Mouse (Mus musculus) liver, adult 2 months (tissue): ENCODE results near the gene Fbxw9. TPM values are rescaled to one million over a fixed set of nuclear protein-coding genes. Genes with fewer than 3 reads are reported as not detected.

Source experiments
- DNase-seq: peaks from one replicate; pipeline ENCODE4 v3.0.0-alpha.2; 2011; ENCODE audit warnings: low read depth, low spot score; ENCODE audit errors: extremely low read depth
- H3K27ac ChIP-seq: fragments of 200-500 bp; replicated peaks from 2 replicates; pipeline ENCODE4 v1.5.1; 2012; ENCODE audit warnings: low read depth, mild to moderate bottlenecking, control low read depth, inconsistent platforms, low read length; ENCODE audit not compliant: insufficient read depth
- H3K27me3 ChIP-seq: fragments of 200-500 bp; 2 replicates; pipeline ENCODE4 v1.6.1; 2012; ENCODE audit warnings: mild to moderate bottlenecking, moderate library complexity, low read length, inconsistent platforms; ENCODE audit not compliant: control insufficient read depth, insufficient read depth
- H3K36me3 ChIP-seq: fragments of 200-500 bp; 2 replicates; pipeline ENCODE4 v1.6.1; 2012; ENCODE audit warnings: low read length, inconsistent platforms; ENCODE audit not compliant: control insufficient read depth, insufficient read depth
- H3K4me1 ChIP-seq: fragments of 200-500 bp; 2 replicates; pipeline ENCODE4 v1.6.1; 2011; ENCODE audit warnings: low read length; ENCODE audit not compliant: control insufficient read depth, insufficient read depth
- H3K4me3 ChIP-seq: fragments of 200-500 bp; 2 replicates; pipeline ENCODE4 v1.5.1; 2011; ENCODE audit warnings: low read depth, mild to moderate bottlenecking, control low read depth, low read length, moderate library complexity; ENCODE audit not compliant: insufficient read depth
- H3K79me2 ChIP-seq: fragments of 200-500 bp; 2 replicates; pipeline ENCODE4 v1.6.1; 2012; ENCODE audit warnings: inconsistent platforms, mild to moderate bottlenecking, low read length, moderate library complexity; ENCODE audit not compliant: control insufficient read depth, insufficient read depth
- H3K9ac ChIP-seq: fragments of 200-500 bp; 2 replicates; pipeline ENCODE4 v1.6.1; 2012; ENCODE audit warnings: low read depth, mild to moderate bottlenecking, control low read depth, inconsistent platforms, low read length
- CTCF ChIP-seq: fragments of 200-500 bp; IDR thresholded peaks from 2 replicates; pipeline ENCODE4 v1.5.1; 2011; ENCODE audit warnings: low read depth, low read length, control low read depth
- POLR2A ChIP-seq: fragments of 200-500 bp; IDR thresholded peaks from 2 replicates; pipeline ENCODE4 v1.6.1; 2011; ENCODE audit warnings: low read length, control low read depth; ENCODE audit not compliant: insufficient read depth; ENCODE audit errors: extremely low read depth
- WGBS: fragments of 180-500 bp; shearing (Covaris S2); methylation state at CpG from one replicate; pipeline ENCODE4 v1.1.7; 2018; 5-methylcytosine and 5-hydroxymethylcytosine counted together
- polyA plus RNA-seq: library from polyadenylated mRNA; depleted of rRNA; stranded (reverse); fragments of >200 nt; gene quantifications from 2 replicates; pipeline ENCODE4 v1.2.3, GENCODE M21; 2012
- total RNA-seq: library from RNA; depleted of rRNA; stranded (reverse); fragments of >200 nt; gene quantifications from 2 replicates; pipeline ENCODE4 v1.2.3, GENCODE M21; 2014

The Fbxw9 gene
- total and polyA plus RNA-seq, 2 experiments, result 19.9 to 75.4 TPM

GRCm38 (mm10) chr8:85027922-85028321 lies 31.9 kb upstream of the Fbxw9 start:
- Histone ChIP-seq H3K79me2 (peaks cover 28% of the 10 kb centered on the region), H3K9ac (peak overlapping the region; percentile 38), H3K36me3 (peaks cover 13% of the 10 kb centered on the region), H3K27ac (0 out of 2 replicates have a peak overlapping the region, but pooled peaks have one; percentile 14), H3K4me3 (peak overlapping the region; percentile 75; the same call in 1 of the 2 replicates), H3K27me3 (no peaks in the 10 kb centered on the region), H3K4me1 (peaks cover 33% of the 10 kb centered on the region)
- TF ChIP-seq CTCF, result no peak
- TF ChIP-seq POLR2A, result no peak
- WGBS, result 5% methylated on average over 2 of the region's 2 CpGs
- DNase-seq, result no peak

DNA sequence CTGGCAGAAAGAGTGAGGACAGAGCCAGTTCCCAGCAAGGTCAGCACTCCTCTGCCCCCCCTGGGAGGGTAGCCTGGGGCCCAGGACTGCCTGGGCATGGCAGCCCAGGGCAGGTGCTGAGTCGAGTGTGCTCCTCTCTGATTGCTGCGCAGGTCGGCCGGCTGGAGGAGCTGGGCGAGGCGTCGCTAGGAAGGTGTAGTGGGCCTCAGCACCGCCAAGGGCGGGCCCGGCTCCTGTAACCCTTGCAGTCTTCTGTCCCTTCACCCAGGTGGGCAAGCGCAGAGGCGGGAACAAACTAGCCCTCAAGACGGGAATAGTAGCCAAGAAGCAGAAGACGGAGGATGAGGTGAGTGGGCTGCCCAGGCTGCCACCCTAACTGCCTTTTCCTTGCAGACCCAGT lies 30.6 kb upstream of the Fbxw9 start:
- Histone ChIP-seq H3K4me1 (peaks cover 35% of the 10 kb centered on the region), H3K27me3 (no peaks in the 10 kb centered on the region), H3K9ac (no peak overlapping the region), H3K79me2 (peaks cover 22% of the 10 kb centered on the region), H3K4me3 (no peak overlapping the region), H3K36me3 (peaks cover 13% of the 10 kb centered on the region), H3K27ac (no peak overlapping the region)
- TF ChIP-seq POLR2A (no peak), CTCF (no peak)
- WGBS, result 87% methylated on average over 14 of the region's 14 CpGs
- DNase-seq, result no peak

DNA sequence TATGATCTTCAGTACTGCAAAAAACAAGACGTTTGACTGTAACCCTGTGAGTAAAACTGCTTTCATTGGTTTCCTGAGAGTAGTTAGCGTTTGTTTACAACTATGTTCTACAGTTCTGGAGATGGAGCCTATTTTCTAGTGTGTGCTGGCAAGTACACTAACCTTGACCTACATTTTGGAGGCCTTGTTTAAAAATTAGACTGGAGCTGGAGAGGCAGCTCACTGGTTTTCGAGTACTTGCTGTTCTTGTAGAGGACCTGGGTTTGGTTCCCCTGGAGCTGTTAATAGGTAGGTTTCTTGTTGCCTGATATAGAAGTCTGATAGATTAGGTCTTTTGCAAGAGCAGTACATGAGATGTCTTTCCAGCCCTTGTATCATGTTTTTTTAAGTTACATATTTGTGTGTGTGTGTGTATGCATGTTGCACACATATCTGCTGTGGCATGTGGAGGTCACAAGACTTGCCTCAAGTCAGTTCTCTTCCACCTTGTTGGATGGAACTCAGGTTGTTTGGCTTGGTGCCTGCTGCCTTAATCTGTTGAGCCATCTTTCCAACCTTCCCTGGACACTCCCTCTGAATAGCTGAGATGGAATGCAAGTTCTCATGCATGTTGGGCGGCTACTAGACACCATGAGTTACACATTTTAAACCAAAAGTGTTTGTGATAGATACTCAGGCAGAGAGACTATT lies 27.1 kb upstream of the Fbxw9 start:
- peaks cover 30% of the 10 kb centered on the region for H3K4me1 ChIP-seq
- peaks cover 22% of the 10 kb centered on the region for H3K79me2 ChIP-seq
- H3K36me3 ChIP-seq, result peaks cover 13% of the 10 kb centered on the region
- peak; percentile 81 for DNase-seq
- H3K27me3 ChIP-seq, result no peaks in the 10 kb centered on the region
- TF ChIP-seq CTCF, result no peak
- no peak for TF ChIP-seq POLR2A
- H3K9ac ChIP-seq, result no peak overlapping the region
- H3K27ac ChIP-seq, result peak overlapping the region; percentile 50
- 41% methylated on average over 4 of the region's 4 CpGs for WGBS
- H3K4me3 ChIP-seq, result no peak overlapping the region

- Histone ChIP-seq H3K4me1 (peaks cover 22% of the 10 kb centered on the region), H3K4me3 (no peak overlapping the region), H3K36me3 (peaks cover 13% of the 10 kb centered on the region), H3K9ac (no peak overlapping the region), H3K27ac (peak overlapping the region; percentile 5; the same call in 1 of the 2 replicates), H3K27me3 (no peaks in the 10 kb centered on the region), H3K79me2 (peaks cover 16% of the 10 kb centered on the region)
- TF ChIP-seq CTCF (no peak), POLR2A (no peak)
- 67% methylated on average over 1 of the region's 1 CpGs for WGBS
- no peak for DNase-seq
Measured at GRCm38 (mm10) chr8:85033867-85034266, 26.0 kb upstream of the Fbxw9 start.

DNA sequence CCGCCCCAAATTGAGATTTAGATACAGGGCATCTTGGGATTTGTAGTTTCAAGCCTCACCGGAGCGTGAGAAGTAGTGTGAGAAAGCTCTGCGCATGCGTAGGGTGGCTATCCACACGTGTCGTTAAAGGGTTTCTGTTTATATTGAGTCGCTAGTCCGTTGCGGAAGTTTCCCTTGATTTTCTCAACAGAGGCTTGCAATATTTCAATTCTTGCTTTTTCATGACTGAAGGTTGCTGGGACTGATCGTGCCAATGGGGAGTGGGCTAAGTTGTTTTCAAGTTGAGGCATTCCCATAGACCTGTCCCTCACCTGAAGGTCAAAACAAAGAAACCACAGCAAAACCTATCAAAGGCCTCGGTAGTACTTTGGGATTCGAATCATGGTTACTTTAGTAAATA lies 25.1 kb upstream of the Fbxw9 start:
- H3K27me3 ChIP-seq, result no peaks in the 10 kb centered on the region
- H3K36me3 ChIP-seq, result peaks cover 11% of the 10 kb centered on the region
- peak overlapping the region; percentile 95 for H3K27ac ChIP-seq
- H3K4me1 ChIP-seq, result peaks cover 22% of the 10 kb centered on the region
- WGBS, result under 1% methylated on average over 13 of the region's 13 CpGs
- peak overlapping the region; percentile 55 for H3K4me3 ChIP-seq
- peaks cover 10% of the 10 kb centered on the region; the same call in 1 of the 2 replicates for H3K79me2 ChIP-seq
- peak; percentile 87 for DNase-seq
- TF ChIP-seq POLR2A, result no peak
- H3K9ac ChIP-seq, result peak overlapping the region; percentile 61

GRCm38 (mm10) chr8:85035165-85035727 lies 24.6 kb upstream of the Fbxw9 start:
- Histone ChIP-seq H3K79me2 (peaks cover 10% of the 10 kb centered on the region; the same call in 1 of the 2 replicates), H3K36me3 (peaks cover 6% of the 10 kb centered on the region), H3K27ac (peak overlapping the region; percentile 95), H3K27me3 (no peaks in the 10 kb centered on the region), H3K9ac (peak overlapping the region; percentile 82), H3K4me3 (peak overlapping the region; percentile 67), H3K4me1 (peaks cover 22% of the 10 kb centered on the region)
- TF ChIP-seq CTCF (no peak), POLR2A (no peak)
- 3% methylated on average over 12 of the region's 12 CpGs for WGBS
- DNase-seq, result peak; percentile 65
